Mouse (Mus musculus): ENCODE measurements around the gene She.

- TF ChIP-seq EP300 (IDR thresholded peaks at IDR 0.05; ENCODE audit: insufficient read depth, low read depth, low read length) (no peak), CTCF (IDR thresholded peaks at IDR 0.05; ENCODE audit: low read depth, low read length) (no peak), POLR2A (IDR thresholded peaks at IDR 0.05; ENCODE audit: insufficient read depth, low read length) (no peak)
Measured at GRCm38 (mm10) chr3:89887582-89888230, 56.5 kb downstream of the She start.
